Mouse (Mus musculus) E14TG2a.4 (cell line): ENCODE data around the gene Syngap1.

ENCODE experiments used
- CTCF ChIP-seq: conservative IDR thresholded peaks from 2 replicates; pipeline ENCODE4 v1.5.1; 2014; ENCODE audit warnings: low read length
- NANOG ChIP-seq: IDR thresholded peaks from 2 replicates; pipeline ENCODE4 v1.6.1; 2014; ENCODE audit warnings: borderline replicate concordance, low read length, mixed read lengths
- POU5F1 ChIP-seq: IDR thresholded peaks from 2 replicates; pipeline ENCODE4 v1.6.1; 2014; ENCODE audit warnings: low read length, borderline replicate concordance

GRCm38 (mm10) chr17:26915248-26915647, 25.8 kb upstream of the Syngap1 start:
- no peak for TF ChIP-seq CTCF
- no peak for TF ChIP-seq NANOG
- TF ChIP-seq POU5F1, result no peak
